Mouse (Mus musculus) layer of hippocampus, adult 9-10 months (tissue): Measurements from ENCODE around the gene Rhcg.
A peak's percentile ranks its signal among the peaks of the same experiment; 100 is the strongest.

Experiments
- DNase-seq: peaks from one replicate; pipeline ENCODE4 v3.0.0; 2022; ENCODE audit warnings: low spot score

Gene Rhcg

DNA sequence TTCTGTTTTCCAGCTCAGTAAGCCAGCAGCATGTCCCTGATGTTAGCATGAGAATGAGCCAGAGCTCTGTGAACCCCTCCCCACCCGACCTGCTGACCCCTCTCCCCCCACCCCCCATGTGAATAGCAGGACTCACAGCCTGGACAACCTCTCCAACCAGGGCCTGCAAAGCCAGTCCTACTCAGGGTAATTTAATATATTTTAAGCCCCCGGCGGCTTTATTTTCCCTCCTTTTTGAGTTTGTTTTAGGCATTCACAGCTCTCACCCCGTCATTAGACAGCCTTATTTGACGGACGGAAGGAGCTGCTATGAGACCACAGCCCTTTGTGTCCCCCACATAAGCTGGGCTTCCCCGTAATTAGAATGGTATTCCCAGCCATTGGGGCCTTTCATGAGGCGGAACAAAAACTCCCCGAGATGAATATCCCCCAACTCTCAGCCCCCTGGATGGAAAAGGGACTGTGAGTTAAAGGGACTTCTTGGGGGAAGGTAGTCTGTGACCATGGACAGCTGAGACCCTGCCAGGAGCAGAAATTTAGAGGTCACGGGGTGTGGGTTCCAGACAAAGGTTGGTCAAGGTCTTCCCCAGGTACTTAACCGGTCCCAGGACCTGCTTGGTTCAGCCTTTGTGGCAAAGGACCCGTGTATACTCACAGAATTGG lies 68.4 kb downstream of the Rhcg start:
- DNase-seq, result no peak

DNA sequence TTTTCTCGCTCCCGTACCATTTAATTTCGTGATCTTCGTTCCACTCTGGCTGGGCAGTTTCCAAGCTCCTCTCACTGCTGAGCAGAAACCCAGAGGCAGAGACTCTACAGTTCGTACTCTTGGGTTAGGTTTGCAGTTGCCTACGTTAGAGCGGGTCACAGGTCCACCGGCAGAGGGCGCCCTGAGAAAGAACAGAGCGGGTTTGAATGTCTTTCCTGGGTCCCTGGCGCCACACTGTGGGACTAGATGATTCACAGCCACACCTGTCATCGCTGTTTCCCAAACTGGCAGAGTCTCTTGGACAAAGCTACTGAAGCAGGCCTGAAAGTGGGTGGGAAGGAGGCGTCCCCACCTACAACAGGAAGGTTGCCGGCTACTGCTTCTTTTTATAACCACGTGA lies 70.4 kb downstream of the Rhcg start:
- peak; percentile 86 for DNase-seq

DNA sequence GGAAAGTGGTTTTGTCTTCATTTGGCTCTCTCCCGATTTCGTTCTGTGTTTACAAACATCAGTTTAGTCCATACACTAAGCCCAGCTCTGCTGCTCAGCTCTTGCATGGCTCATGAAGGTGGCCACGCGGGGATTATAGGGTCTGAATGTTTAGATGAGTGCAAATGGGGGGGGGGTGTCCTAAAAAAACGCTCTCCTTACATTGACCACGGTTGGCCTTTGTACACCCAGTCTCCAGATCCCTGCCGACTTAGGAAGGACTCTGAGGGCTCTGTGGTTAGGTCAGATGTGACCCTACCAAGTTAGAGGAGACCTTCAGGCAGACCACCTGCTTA lies 72.4 kb downstream of the Rhcg start:
- DNase-seq, result no peak

DNA sequence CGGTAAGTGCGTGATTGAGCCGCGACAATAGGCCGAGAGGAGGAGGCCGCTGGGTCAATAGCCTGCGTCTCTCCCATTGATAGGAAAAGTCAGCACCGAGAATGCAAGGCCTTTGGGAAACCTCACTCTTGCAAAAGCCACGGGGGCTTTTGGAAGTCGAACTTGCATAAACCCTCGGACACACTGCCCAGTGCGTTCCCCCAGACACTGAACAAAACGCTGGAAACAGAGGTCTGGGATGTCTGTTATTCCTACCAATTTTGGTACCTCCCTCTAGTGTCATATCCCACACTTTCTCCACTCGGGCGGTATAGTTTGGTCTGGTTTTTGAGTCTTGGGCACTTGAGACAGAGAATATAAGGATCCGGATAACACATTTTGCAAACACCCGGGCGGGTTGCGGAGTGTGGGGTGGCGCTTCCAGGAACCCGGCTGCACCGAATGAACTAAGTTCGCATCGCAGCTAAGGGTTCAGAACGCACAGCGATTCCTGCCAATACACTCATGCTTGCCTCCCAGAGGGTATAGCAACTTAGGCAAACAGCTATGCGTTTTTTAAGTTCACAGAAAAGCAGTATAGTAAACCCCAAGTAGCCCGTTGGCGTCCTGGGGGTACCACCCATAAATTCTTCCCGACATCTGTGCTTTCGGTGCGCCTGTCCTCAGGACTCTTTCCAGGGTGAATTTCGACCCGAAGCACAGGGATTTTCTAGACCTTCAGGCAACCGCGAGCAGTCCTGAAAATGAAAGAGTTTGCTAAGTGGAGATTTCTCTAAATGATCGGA lies 73.0 kb downstream of the Rhcg start:
- DNase-seq, result no peak
